Mouse (Mus musculus): ENCODE results near the gene Glra4. TPM values are rescaled to one million over a fixed set of nuclear protein-coding genes. Genes with fewer than 3 reads are reported as not detected.

The Glra4 gene
- total RNA-seq (2022), result not detected

DNA sequence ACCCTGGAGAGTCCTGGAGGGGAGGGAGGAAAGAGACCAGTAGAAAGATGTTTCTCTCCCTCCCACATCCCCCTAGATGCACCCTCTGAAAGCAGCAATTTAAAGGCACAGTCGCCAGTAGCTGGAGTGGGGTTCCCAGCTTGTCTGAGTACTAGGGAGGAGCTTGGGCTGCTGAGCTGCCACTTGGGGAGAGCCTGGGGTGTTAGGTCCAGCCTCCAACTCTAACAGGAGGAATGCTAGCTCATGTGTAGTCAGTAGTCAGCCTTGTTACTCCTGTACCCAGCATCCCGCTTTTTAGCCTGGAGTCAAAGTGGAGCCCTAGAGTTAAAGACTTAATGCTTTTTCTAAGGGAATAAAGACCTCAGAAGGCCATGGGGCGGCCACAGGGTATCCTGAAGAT is at the start of gene Glra4:
Gene Glra4 (minus strand): TSS at position 101 of the 400 bp plus-strand sequence.
- DNase-seq (ENCODE audit: low spot score in 2 of 2), result no peak

DNA sequence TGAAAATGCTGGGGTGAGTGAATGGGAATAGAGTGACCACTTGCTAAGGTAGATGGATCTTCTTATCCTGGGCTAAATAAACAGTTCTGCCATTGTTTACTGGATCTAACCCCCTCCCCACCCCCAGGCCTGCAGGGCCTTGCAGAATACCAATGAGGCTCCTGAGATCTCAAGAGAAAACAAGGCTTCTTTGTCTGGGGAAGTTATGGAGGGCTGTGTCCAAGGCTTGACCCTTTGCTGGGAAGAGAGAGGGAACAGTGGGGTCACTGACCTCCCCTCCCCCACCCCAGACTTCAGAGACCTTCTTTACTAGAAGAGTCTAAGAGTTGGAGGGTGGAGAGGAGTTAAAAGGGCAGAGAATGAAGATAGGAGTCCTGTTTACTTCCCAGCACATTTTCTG is 48.7 kb upstream of the Glra4 start:
- DNase-seq (ENCODE audit: low spot score in 2 of 2), result no peak

DNA sequence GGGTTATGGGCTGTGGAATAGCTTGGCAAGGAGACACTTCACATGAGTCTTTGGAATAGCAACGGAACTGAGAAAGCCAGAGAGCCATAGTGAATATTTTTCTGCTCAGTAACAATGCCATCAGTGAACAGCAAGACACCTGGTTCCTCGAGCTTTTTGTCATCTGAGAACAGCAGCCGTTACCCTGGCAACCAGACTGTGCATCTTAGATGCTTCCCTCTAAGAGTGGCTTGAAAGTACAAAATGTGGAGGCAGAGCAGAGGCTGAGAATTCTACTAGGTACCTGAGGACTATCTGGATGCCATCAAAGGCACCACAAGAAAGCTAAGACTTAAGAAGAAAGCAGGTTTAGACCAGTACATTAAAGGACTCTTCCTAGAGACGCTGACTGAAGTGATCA is 45.1 kb upstream of the Glra4 start:
- DNase-seq (ENCODE audit: low spot score in 2 of 2), result no peak

DNA sequence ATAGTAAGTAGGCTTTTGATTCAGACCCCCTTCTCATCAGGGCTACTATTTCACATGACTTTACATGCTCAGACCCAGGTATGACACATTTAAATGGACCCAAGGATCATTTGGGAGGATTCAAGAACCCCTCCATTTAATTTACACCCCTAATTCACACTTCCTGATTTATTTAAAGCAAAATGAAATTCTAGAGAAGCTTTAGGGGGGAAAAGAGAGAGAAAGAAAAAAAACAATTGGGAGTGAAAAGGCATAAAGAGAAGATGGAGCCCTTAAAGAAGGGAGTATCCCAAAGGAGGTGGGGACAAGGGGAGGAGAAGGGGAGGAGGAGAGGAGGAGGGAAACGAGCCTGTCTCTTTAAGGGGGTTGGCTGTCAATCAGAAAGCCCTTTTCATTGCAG is 42.4 kb upstream of the Glra4 start, which contains the start of gene Plp1:
Gene Plp1 (plus strand): TSS at position 301 of the 400 bp plus-strand sequence.
- DNase-seq (ENCODE audit: low spot score in 2 of 2), result no peak

DNA sequence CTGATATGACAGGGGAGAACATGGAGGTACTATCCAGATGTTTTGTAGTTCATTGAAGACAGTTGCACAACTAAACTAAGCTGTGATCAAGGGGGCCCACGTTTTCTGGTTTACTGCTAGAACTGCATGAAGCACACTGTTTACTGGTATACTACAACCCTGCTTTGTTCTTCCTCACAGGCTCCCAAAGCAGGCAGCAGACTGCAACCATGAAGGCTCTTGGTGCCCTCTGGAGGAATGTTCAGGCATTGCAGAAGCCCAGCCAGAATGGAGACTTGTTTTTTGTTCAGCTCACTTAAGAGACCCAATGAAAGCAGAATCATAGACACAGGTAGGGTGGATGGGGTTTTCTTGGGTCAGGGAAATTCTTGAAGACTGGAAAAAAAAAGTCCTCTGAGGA is 40.3 kb upstream of the Glra4 start:
- peak; percentile 30 to 31 for DNase-seq (ENCODE audit: low spot score in 2 of 2)

DNA sequence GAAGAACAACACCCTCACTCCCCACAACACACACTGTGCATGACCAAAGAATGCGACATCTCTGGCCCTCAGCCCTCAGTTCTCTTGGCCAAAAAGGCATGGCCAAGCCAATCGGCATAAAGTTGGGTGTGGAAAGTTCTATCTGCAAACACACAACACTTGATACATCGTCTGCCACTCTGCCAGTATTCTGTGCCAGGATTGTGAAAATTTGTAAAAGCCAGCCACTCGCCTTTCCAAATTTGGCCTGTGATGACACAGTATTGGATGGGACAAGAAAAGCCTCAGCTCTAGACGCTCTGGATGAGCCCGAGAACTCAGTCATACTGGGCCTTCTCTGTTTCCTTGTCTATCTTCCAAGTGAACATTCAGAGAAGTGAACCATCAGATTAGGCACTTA is 39.8 kb upstream of the Glra4 start:
- DNase-seq (ENCODE audit: low spot score in 2 of 2), result no peak

DNA sequence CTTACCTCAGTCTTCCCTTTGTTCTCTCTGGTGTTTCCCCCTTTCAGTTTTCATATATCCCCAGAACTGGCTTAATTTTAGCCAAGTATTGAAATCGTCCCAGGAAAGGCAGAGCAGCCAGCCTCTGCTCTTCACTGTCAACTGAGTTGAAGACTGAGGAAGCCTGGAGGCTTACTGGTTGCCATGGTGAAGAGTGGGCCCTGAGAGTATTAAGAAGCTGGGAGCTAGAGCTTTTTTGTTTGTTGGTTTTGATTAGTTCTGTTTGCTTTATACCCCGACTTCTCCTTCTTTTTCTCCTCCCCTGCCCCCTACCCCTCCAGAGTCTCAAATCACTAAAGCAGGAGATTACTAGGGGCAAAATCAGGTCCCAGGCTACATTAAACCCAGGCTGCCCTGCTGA is 17.3 kb upstream of the Glra4 start:
- no peak for DNase-seq (ENCODE audit: low spot score in 2 of 2)

DNA sequence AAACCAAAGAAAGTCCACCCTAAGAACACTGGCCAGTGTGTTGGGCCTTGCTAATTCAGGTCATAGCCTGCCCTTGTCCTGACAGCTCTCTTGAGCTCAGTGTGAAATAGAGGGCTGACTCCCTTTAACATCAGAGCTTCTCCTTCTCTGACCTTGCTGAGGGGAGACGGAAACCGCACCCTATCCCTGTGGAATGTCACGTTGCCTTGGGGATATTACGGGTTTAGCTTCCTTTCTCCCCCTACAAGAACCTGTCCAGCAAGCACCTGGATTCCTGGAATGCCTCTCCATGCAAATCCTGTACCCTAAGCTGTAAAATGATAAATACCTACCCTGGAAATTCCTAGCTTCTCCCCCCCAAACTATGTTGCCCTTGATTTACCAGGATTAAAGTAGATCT is 9.5 kb upstream of the Glra4 start:
- no peak for DNase-seq (ENCODE audit: low spot score in 2 of 2)

DNA sequence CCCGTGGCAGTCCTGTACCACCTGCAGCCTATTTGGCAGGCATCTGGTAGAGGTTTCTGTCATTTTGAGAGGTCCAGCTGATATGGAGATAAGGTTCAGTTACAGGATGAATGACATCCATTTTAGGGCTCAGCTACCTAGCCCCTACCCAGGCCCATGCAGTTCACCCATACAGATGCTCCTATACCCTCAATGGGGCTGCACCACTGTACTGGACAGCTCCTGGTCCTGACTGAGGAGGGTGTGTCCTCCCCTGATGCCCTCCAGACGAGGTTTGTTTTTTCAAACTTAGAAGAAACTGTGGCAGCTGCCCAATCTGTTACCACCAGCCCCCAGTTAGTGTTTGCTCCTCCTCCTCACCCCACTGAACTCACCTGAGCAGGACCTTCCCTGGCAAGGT is 679 bp downstream of the Glra4 start:
- DNase-seq (ENCODE audit: low spot score in 2 of 2), result no peak

DNA sequence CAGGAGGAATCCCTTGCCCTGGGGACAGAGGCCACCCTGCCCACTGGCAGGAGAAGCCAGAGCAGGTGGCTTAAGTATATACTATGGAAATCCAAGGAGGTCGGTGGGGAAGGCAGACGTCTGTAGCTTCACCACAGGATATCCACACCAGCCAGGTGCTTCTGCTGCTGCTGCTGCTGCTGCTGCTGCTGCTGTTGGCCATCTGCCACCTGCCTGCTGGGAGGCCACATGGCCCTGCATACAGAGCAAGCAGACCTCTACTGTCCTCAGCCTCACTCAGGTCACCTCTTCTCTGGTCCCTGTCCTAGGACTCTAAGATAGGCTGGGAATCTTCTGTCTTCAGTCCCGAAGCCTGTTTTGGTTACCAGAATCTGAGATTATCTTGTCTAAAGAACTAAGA is 1.9 kb downstream of the Glra4 start:
- no peak for DNase-seq (ENCODE audit: low spot score in 2 of 2)

DNA sequence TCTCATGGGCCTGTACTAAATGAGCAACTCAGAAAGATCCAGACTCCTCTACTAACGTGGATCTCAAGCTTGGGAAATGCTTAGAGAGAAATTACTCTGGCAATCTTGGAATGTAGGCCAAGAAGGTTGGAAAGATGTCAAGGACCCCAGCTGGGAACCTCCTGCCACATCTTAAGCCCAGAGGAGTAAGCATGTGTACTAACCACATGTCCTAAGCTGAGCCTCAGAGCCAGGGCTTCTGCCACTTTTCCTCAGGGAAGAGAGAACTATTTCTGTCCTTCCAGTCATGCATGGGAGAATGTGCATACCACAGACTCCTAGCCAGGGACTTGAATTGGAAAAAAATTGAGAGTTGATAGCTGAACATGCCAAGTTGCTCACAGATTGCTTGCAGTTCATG is 6.9 kb downstream of the Glra4 start:
- DNase-seq (ENCODE audit: low spot score in 2 of 2), result no peak

DNA sequence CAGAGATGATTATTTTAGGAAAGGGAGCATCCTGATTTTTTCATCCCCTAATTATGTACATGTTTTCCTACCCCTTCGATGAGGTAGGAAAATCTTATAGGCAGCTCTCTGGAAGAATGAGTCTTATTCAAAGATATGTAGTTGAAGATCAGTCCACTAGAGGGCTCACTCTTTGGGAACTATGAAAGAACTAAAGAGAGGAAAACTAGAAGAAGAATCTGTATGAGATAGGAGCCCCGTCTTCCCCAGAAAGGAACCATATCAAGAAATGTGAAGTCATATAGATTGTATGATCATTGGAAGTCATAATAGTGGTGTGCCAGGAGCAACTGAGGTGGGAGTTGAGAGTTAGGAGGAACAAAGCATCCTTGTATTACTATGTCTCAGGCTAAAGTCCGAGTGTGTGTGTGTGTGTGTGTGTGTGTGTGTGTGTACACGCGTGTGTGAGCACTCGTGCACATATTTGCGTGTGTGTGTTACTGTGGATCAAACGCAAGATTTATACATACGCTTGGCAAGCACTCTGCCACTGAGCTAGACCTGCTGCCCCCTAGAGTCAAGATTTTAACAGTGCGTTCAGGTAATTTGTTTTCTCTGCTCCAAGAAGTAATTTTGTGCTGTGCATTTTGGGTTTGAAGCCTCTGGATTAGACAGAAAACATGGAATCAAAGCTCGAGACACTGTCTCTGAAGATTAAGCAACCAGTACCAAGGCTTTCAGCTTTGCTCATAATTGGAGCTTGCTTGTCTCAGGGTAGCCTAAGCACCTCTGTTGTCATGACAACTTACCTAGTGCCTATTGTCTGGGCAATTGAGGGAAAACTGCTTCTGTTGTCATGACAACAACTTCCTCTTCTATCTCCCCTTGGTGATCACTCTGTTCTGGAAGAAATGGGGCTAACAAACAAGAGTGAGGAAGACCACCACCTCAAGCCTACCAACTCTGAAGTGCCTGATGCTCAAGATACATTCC is 18.6 kb downstream of the Glra4 start:
- no peak for DNase-seq (ENCODE audit: low spot score in 2 of 2)

DNA sequence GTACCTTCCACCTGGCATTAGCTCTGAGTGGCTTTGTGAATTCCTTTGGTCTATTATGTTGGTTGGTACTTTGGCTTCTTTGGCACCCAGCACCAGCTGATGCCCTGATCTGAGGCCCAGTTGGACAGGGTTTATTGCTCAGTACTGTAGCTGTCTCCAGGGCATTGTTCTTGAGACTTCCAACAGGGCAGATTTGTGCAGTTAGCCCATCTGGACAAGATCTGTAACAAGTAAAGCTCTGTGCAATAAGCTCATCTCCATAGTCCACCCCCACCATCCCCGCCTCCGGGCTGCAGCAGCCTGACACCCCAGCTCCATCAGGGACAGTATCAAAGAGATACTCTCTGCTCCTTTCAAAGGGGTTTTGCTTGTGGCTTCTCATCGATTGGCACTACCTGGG is 24.5 kb downstream of the Glra4 start:
- no peak for DNase-seq (ENCODE audit: low spot score in 2 of 2)

DNA sequence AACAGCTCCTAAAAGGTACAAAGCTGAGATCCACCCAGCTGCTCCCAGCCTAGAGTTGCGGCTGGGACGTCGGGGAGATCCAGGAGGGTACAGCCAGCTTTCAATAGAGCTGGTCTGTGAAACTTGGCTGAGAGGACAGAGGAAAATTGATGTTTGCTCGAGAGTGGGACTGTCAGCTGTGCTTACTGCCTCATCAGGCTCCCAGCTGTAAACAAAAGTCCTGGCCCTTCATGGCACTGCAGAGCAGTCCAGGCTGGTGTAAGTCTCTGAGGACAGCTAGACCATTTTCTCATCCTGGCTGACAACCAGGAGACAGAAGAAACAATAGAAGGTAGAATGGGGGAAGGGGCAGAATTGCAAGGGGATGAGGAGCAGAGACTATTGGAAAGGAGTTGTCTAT is 30.6 kb downstream of the Glra4 start:
- no peak for DNase-seq (ENCODE audit: low spot score in 2 of 2)

DNA sequence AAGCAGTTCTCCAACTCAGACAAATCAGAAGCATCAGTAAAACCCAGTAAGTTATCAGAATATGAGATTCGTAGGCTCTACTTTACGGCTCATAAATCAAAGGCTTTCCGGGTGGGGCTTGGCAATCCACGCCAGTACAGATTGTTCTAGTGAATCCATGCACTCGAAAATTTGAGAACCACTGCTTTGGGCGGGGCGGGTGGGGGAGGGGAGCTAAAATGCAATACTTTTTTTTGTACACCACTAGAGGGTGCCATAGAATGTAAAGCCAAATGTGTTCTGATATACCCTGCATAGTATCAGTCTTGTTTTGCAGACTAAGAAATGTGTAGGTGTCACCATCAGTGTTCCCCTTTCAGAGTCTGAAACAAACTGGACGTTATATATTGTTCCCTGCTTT is 35.3 kb downstream of the Glra4 start:
- no peak for DNase-seq (ENCODE audit: low spot score in 2 of 2)

DNA sequence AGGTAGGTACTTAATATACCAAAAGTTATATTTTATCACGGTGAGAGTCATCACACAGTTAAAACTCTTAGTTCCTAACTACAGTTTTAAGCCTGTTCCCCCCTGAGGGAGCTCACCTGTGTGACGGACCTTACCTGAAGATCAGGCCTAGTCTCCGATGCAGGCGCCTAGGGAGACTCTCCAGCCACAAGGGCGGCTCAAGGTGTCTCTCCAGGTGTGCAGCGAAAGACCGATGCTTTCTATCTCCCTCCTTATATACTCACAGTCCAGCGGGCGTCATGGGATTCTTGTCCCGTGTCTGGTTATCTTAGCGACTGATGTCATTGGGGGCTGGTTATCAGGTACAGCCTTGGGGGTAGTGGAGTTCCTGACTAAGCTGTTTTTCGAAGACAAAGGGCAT is 36.5 kb downstream of the Glra4 start, which contains the start of gene Morf4l2:
Gene Morf4l2 (minus strand): TSS at position 232 of the 400 bp plus-strand sequence.
- DNase-seq (ENCODE audit: low spot score in 2 of 2), result no peak

DNA sequence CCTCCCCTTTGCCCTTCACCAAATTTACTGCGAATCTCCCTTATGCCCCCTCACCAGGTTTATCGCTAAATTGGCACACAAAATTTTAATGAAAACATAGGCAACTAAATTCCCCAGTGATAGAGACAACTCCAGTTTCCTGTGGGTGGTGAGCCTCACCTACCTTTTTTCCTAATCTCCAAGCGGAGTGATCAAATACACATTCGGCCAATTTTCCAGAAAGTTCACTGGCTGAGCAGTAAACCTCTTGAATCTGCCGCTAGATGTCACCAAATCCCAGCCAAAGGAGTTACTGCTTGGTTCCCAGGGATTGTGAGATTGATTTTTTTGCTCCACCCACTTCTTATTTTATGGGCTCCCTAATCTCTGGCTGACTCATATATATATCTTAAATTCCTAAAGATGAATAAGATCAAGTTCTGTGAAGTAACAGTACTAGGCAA is 37.3 kb downstream of the Glra4 start:
- peak in 1 of 2 experiments; percentile 20 for DNase-seq (ENCODE audit: low spot score in 2 of 2)

DNA sequence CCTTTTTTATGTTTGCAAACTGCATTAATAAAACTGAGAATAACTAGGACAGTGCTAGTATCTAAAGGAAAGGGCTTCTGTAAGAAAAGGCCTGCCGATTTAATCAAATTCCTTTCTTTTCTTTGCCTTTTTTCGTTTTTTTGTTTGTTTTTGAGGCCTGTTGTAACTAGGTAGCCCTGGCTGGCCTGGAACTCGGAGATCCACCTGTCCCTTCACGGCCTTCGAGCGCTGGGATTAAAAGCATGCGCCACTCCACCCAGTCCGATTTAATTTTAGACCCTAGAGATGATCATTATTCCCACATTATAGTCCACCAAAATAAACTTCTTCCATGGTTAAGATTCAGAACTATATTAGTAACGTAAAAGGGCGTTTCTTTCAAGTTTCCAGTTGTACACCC is 37.7 kb downstream of the Glra4 start:
- DNase-seq (ENCODE audit: low spot score in 2 of 2), result no peak

DNA sequence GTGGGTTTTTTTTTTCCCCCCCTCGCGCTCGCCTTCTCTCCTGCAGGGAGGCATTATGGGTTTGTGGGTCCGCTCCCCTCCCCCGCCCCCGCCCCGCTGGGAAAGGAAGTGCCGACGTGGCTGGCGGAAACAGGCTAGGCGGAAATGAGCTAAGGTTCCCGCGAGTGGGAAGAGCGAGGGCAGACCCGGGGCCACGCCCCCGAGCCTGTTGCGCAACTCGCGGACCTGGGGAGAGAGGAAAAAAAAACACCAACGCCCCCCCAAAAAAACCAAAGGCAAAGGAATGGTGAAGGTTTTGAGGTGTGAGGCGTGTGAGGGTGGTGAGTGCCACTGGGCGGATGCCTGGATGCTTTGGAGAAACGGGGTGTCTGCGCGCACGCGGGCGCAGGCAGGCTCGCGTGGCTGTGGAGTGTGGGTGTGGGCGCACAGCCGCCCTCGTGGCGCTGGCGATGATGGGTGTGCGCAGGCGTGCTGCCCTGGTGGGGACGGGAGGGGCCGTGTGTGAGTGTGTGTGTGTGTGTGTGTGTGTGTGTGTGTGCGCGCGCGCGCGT is 38.2 kb downstream of the Glra4 start:
- peak; percentile 60 to 72 for DNase-seq (ENCODE audit: low spot score in 2 of 2)

DNA sequence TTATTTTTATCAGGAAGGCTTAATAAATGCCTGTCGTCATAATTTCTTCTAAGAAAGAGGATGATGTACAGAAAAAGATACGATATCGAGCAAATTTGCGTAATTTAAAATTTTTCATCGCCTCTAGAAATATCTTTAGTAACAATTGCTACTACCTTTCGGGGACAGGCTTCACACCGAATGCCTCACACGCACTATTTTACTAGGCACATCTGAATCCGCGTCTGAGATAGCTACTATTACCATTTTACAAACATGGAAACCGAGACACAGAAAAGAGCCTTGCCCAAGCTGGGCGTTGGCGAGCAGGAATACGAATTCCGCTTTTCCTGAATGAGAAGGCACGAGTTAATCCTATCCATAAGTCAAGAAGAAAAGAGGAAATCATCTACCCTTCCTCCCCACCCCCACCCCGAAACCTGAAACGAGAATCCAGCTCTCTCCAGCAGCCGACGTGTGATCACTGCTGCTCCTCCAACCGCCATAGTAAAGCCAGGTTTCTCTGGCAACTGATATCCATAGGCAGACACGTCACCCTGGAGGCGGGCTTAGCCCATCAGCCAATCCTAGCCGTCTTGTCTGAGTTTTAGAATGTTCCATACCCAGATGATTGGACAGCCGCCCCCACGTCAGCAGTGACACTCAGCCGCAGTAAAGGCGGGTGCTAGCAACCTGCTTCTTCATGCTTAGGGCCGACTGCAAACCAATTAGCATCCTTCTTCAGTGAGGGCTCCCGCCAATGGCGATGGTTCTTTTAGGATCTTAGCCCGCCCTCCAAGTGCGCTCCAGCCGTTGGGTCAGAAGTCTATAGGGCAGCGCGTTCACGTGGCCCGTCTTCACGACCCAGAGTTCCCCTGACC is 38.9 kb downstream of the Glra4 start:
- peak; percentile 92 to 94 for DNase-seq (ENCODE audit: low spot score in 2 of 2)

DNA sequence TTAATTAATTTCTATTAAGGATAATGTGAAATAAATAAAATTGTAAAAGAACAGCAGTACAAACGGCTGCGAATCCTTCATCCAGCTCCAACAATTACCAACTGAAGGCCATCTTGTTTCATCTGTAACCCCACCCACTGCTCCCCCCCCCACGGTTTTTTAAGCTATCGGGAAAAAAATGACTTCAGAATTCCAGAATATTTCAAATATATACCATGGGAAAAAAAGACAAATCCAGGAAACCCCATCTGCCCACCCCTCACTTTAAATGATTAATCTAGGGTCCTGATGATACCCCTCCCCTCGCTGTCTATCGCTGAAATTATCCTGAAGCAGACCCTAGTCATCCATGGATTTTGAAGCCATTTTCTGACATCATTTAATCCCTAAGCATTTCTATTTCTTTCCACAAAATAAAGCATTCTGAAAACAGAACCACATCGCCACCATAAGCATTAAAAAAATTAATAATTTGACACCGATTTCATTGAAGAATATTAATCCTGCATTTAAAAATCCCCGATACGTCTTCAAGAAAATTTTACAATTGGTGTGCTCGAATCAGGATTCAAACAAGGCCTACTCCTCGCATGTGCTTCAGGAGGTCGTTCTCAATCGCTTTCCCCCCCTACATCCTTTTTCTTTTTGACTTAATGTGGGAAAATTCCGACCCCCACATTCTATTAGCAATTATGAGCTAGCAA is 39.7 kb downstream of the Glra4 start:
- DNase-seq (ENCODE audit: low spot score in 2 of 2), result no peak

Measured in gastrocnemius, adult 8-10 months (tissue).